Mouse (Mus musculus) embryonic facial prominence, embryonic 11.5 days (tissue): ENCODE results near the gene Rtbdn. TPM values are rescaled to one million over a fixed set of nuclear protein-coding genes. Genes with fewer than 3 reads are reported as not detected.

Source experiments
- ATAC-seq: fragments of 200-750 bp; cut with Nextera tagmentation; replicated peaks from 2 replicates; pipeline ENCODE4 v1.8.0; 2017; ENCODE audit warnings: low read depth; ENCODE audit not compliant: insufficient number of reproducible peaks, low FRiP score, low TSS enrichment
- DNase-seq: peaks from one replicate; pipeline ENCODE4 v3.0.0-alpha.2; 2015; ENCODE audit warnings: low spot score
- H3K27ac ChIP-seq: fragments of 300-500 bp; sonication (generic); replicated peaks from 2 replicates; pipeline ENCODE4 v1.5.1; 2014; ENCODE audit warnings: mild to moderate bottlenecking, low read depth, low read length, control low read depth
- H3K27me3 ChIP-seq: fragments of 300-500 bp; sonication (generic); 2 replicates; pipeline ENCODE4 v1.6.1; 2014; ENCODE audit warnings: mild to moderate bottlenecking, low read length, moderate library complexity, mixed read lengths; ENCODE audit not compliant: control insufficient read depth, insufficient read depth
- H3K36me3 ChIP-seq: fragments of 300-500 bp; sonication (generic); replicated peaks from 2 replicates; pipeline ENCODE4 v1.6.1; 2014; ENCODE audit warnings: low read depth, mild to moderate bottlenecking, low read length, moderate library complexity, mixed read lengths; ENCODE audit not compliant: control insufficient read depth, insufficient read depth
- H3K4me1 ChIP-seq: fragments of 300-500 bp; sonication (generic); 2 replicates; pipeline ENCODE4 v1.6.1; 2014; ENCODE audit warnings: low read length, mixed read lengths; ENCODE audit not compliant: control insufficient read depth, insufficient read depth
- H3K4me2 ChIP-seq: fragments of 300-500 bp; sonication (generic); 2 replicates; pipeline ENCODE4 v1.6.1; 2014; ENCODE audit warnings: low read depth, mild to moderate bottlenecking, control low read depth, low read length, moderate library complexity
- H3K4me3 ChIP-seq: fragments of 300-500 bp; sonication (generic); 2 replicates; pipeline ENCODE4 v1.5.1; 2014; ENCODE audit warnings: low read depth, low read length, control low read depth
- H3K9ac ChIP-seq: fragments of 300-500 bp; sonication (generic); replicated peaks from 2 replicates; pipeline ENCODE4 v1.6.1; 2014; ENCODE audit warnings: mild to moderate bottlenecking, control low read depth, low read length
- H3K9me3 ChIP-seq: fragments of 300-500 bp; sonication (generic); replicated peaks from 2 replicates; pipeline ENCODE4 v1.6.1; 2016; ENCODE audit warnings: mild to moderate bottlenecking, low read length, inconsistent platforms, mixed read lengths; ENCODE audit not compliant: control insufficient read depth
- WGBS: fragments of 180-500 bp; shearing (Covaris S2); extraction: QIAGEN DNeasy Blood & Tissue Kit; methylation state at CpG from one replicate; pipeline ENCODE4 v1.1.7; 2014; 5-methylcytosine and 5-hydroxymethylcytosine counted together
- polyA plus RNA-seq: library from polyadenylated mRNA; unstranded; fragments of >200 nt; fragmentation: Nextera tagmentation; extraction: Ambion mirVana; gene quantifications from 2 replicates; pipeline ENCODE4 v1.2.1, GENCODE M21; 2014

The Rtbdn gene
- polyA plus RNA-seq, 1 experiment from 2014 or later: not detected

GRCm38 (mm10) chr8:84936962-84937546 is 9.7 kb upstream of the Rtbdn start, which contains the start of gene Mast1:
Gene Mast1 (minus strand): TSS chr8:84937359.
- peaks cover 37% of the 10 kb centered on the region for H3K27me3 ChIP-seq
- DNase-seq: peak; percentile 79
- ATAC-seq: peak; percentile 31; the same call in 1 of the 2 replicates
- peaks cover 9% of the 10 kb centered on the region for H3K4me1 ChIP-seq
- H3K36me3 ChIP-seq: no peaks in the 10 kb centered on the region
- H3K27ac ChIP-seq: no peak within 1 kb of the TSS
- H3K9ac ChIP-seq: peak within 1 kb of the TSS; percentile 57
- no peaks in the 10 kb centered on the region for H3K9me3 ChIP-seq
- under 1% methylated on average over 47 of the region's 50 CpGs for whole genome bisulfite sequencing
- peak within 1 kb of the TSS; percentile 42 for H3K4me3 ChIP-seq
- H3K4me2 ChIP-seq: peak within 1 kb of the TSS; percentile 87

GRCm38 (mm10) chr8:84937620-84938485 is 8.9 kb upstream of the Rtbdn start:
- Histone ChIP-seq H3K27me3 (peaks cover 37% of the 10 kb centered on the region), H3K9ac (no peak overlapping the region), H3K9me3 (no peaks in the 10 kb centered on the region), H3K27ac (no peak overlapping the region), H3K4me2 (no peak overlapping the region; the same call in 1 of the 2 replicates), H3K4me1 (peaks cover 9% of the 10 kb centered on the region), H3K36me3 (no peaks in the 10 kb centered on the region), H3K4me3 (peak overlapping the region; percentile 42; the same call in 1 of the 2 replicates)
- ATAC-seq: no peak
- 70% methylated on average over 13 of the region's 13 CpGs for WGBS
- DNase-seq: no peak

- Histone ChIP-seq H3K9me3 (no peaks in the 10 kb centered on the region), H3K36me3 (no peaks in the 10 kb centered on the region), H3K4me2 (no peak overlapping the region), H3K4me1 (peaks cover 4% of the 10 kb centered on the region), H3K27me3 (peaks cover 39% of the 10 kb centered on the region), H3K9ac (no peak overlapping the region), H3K27ac (no peak overlapping the region), H3K4me3 (no peak overlapping the region)
- ATAC-seq (no peak), DNase-seq (peak; percentile 26)
- WGBS: 18% methylated on average over 4 of the region's 4 CpGs
These were observed 3.1 kb upstream of the Rtbdn start for GRCm38 (mm10) chr8:84943699-84944098.

- WGBS: 4% methylated on average over 26 of the region's 26 CpGs
These were observed 2.2 kb upstream of the Rtbdn start for GRCm38 (mm10) chr8:84944478-84945160.

GRCm38 (mm10) chr8:84945235-84945632 is 1.6 kb upstream of the Rtbdn start:
- peaks cover 43% of the 10 kb centered on the region for H3K27me3 ChIP-seq
- ATAC-seq (0 out of 2 replicates have a peak, but pooled peaks have one; percentile 29), DNase-seq (no peak)
- WGBS: 5% methylated on average over 11 of the region's 11 CpGs
- no peak overlapping the region for H3K27ac ChIP-seq
- H3K4me1 ChIP-seq: peaks cover 4% of the 10 kb centered on the region
- no peak overlapping the region for H3K4me3 ChIP-seq
- H3K9me3 ChIP-seq: no peaks in the 10 kb centered on the region
- no peak overlapping the region for H3K9ac ChIP-seq
- no peaks in the 10 kb centered on the region for H3K36me3 ChIP-seq
- H3K4me2 ChIP-seq: peak overlapping the region; percentile 85

More at GRCm38 (mm10) chr8:84944478-84945160, 2.2 kb upstream of the Rtbdn start:
- 0 out of 2 replicates have a peak, but pooled peaks have one; percentile 40 for ATAC-seq
- H3K27me3 ChIP-seq: peaks cover 39% of the 10 kb centered on the region
- H3K36me3 ChIP-seq: no peaks in the 10 kb centered on the region
- H3K9ac ChIP-seq: no peak overlapping the region
- H3K4me2 ChIP-seq: no peak overlapping the region
- no peaks in the 10 kb centered on the region for H3K9me3 ChIP-seq
- H3K27ac ChIP-seq: no peak overlapping the region
- 0 out of 2 replicates have a peak overlapping the region, but pooled peaks have one; percentile 5 for H3K4me3 ChIP-seq
- H3K4me1 ChIP-seq: peaks cover 4% of the 10 kb centered on the region
- peak; percentile 67 for DNase-seq

GRCm38 (mm10) chr8:84945633-84946527 is 911 bp upstream of the Rtbdn start:
- H3K9me3 ChIP-seq: no peaks in the 10 kb centered on the region
- H3K27me3 ChIP-seq: peaks cover 45% of the 10 kb centered on the region
- DNase-seq (peak; percentile 51), ATAC-seq (peak; percentile 21; the same call in 1 of the 2 replicates)
- peak overlapping the region; percentile 39 for H3K4me3 ChIP-seq
- H3K9ac ChIP-seq: peak overlapping the region; percentile 22; the same call in 1 of the 2 replicates
- WGBS: under 1% methylated on average over 39 of the region's 67 CpGs
- H3K4me1 ChIP-seq: peaks cover 4% of the 10 kb centered on the region
- no peaks in the 10 kb centered on the region for H3K36me3 ChIP-seq
- H3K4me2 ChIP-seq: peak overlapping the region; percentile 85
- H3K27ac ChIP-seq: no peak overlapping the region

GRCm38 (mm10) chr8:84947241-84947545 is 402 bp downstream of the Rtbdn start:
- Histone ChIP-seq H3K4me3 (no peak overlapping the region), H3K36me3 (no peaks in the 10 kb centered on the region), H3K9me3 (no peaks in the 10 kb centered on the region), H3K4me1 (peaks cover 4% of the 10 kb centered on the region), H3K27me3 (peaks cover 45% of the 10 kb centered on the region), H3K4me2 (no peak overlapping the region), H3K27ac (no peak overlapping the region), H3K9ac (no peak overlapping the region)
- ATAC-seq: no peak
- WGBS: 14% methylated on average over 9 of the region's 9 CpGs
- peak; percentile 83 for DNase-seq
